Mouse (Mus musculus): Measurements from ENCODE around the gene Hsp90aa1.

GRCm38 (mm10) chr12:110699171-110699547, 3.4 kb downstream of the Hsp90aa1 start:
- no peak for TF ChIP-seq CTCF (IDR thresholded peaks at IDR 0.05; ENCODE audit: extremely low read depth, insufficient read depth, insufficient read length, insufficient replicate concordance)
- no peak for TF ChIP-seq POLR2A (IDR thresholded peaks at IDR 0.05; ENCODE audit: low read depth, low read length)

All from spleen, adult 2 months (tissue).